Mouse (Mus musculus): ENCODE results near the gene Nemp2. TPM values are rescaled to one million over a fixed set of nuclear protein-coding genes. Genes with fewer than 3 reads are reported as not detected.

Gene Nemp2
- total and polyA plus RNA-seq, 3 experiments: 2.8 to 4.6 TPM; not detected in 1

DNA sequence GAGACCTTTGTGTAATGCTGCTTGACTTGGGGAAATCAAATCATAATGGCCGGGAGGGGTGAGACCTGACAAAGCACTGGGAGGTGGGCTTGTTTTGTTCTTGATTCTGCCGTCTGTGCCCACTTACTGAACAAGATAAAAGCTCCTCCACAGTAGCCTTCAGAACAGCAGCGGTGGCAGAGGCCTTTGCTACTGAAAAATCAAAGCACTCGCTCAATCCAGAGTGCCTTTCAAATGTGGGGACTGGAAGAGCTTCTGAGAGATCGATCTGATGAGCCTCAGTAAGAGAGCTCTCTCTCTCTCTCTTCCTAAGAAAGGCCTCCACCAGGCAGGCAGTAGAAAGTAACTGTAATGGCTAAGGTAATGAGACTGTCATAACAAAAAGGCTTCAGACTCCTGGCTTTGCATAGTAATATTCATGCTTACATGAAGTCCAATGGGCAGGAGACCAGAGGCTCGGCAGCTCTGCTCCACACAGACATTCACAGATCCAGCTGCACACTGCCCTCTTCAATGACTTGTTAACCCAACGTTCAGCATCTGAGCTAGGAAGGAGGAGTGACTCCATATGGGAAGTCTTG is 38.3 kb downstream of the Nemp2 start:
- H3K27me3 ChIP-seq (ENCODE audit: control insufficient read depth in 1 of 2, insufficient read depth in 2 of 2, low read length in 2 of 2): no peaks in the 10 kb centered on the region

DNA sequence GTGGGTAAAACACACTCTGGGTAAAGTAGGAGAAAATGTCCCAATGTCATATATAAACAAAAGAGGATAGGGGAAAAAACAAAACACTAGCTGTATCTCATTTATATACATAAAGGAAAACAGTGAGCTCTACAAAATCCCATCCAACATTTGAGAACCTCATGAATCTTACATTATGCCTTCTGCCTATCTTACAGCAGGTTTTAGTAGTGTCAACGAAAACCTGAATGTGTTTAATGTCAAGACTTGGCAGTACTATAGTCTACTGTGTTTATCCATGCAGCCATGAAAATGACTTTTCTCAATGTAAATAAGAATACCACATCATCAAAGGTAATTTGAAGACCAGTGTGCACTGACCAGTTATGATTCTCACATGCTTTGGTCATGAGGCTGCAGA is 39.4 kb downstream of the Nemp2 start:
- H3K27me3 ChIP-seq (ENCODE audit: control insufficient read depth in 1 of 2, insufficient read depth in 2 of 2, low read length in 2 of 2): no peaks in the 10 kb centered on the region
- no peak overlapping the region for H3K27ac ChIP-seq (ENCODE audit: control insufficient read depth, low read depth, low read length)
- H3K9ac ChIP-seq (ENCODE audit: control insufficient read depth, low read depth, low read length, poor library complexity, severe bottlenecking): no peak overlapping the region
- no peak overlapping the region for H3K4me3 ChIP-seq (ENCODE audit: control insufficient read depth in 1 of 2, insufficient read depth in 1 of 2, low read depth in 2 of 2, low read length in 2 of 2)
- no peaks in the 10 kb centered on the region for H3K4me1 ChIP-seq (ENCODE audit: control insufficient read depth in 1 of 2, insufficient read depth in 2 of 2, low read length in 2 of 2)
- TF ChIP-seq BHLHE40 (IDR thresholded peaks at IDR 0.05; ENCODE audit: borderline replicate concordance, low read depth, low read length) (no peak), SMC3 (IDR thresholded peaks at IDR 0.05; ENCODE audit: low read depth, low read length) (no peak), JUND (IDR thresholded peaks at IDR 0.05; ENCODE audit: low read depth, low read length) (no peak), NELFE (IDR thresholded peaks at IDR 0.05; ENCODE audit: low read depth, low read length) (no peak), NRF1 (IDR thresholded peaks at IDR 0.05; ENCODE audit: insufficient read depth, low read depth, low read length, poor library complexity, severe bottlenecking) (no peak), KAT2A (conservative IDR thresholded peaks at IDR 0.05; ENCODE audit: low read depth, low read length) (no peak), ZKSCAN1 (IDR thresholded peaks at IDR 0.05; ENCODE audit: low read depth, low read length) (no peak)
- no peaks in the 10 kb centered on the region for H3K79me2 ChIP-seq (ENCODE audit: control insufficient read depth, insufficient read depth, low read length, poor library complexity)
- no peaks in the 10 kb centered on the region for H3K9me3 ChIP-seq (replicated peaks; ENCODE audit: insufficient read depth, low read length)
- no peaks in the 10 kb centered on the region for H3K36me3 ChIP-seq (ENCODE audit: control insufficient read depth in 1 of 2, insufficient read depth in 2 of 2, low read length in 2 of 2)
- no peak for DNase-seq (ENCODE audit: low read depth, low spot score)

More for the DNA sequence above, 38.3 kb downstream of the Nemp2 start:
- Histone ChIP-seq H3K36me3 (ENCODE audit: control insufficient read depth in 1 of 2, insufficient read depth in 2 of 2, low read length in 2 of 2) (no peaks in the 10 kb centered on the region), H3K9ac (ENCODE audit: control insufficient read depth, low read depth, low read length, poor library complexity, severe bottlenecking) (no peak overlapping the region), H3K4me1 (ENCODE audit: control insufficient read depth in 1 of 2, insufficient read depth in 2 of 2, low read length in 2 of 2) (no peaks in the 10 kb centered on the region), H3K4me3 (ENCODE audit: control insufficient read depth in 1 of 2, insufficient read depth in 1 of 2, low read depth in 2 of 2, low read length in 2 of 2) (no peak overlapping the region), H3K27ac (ENCODE audit: control insufficient read depth, low read depth, low read length) (no peak overlapping the region), H3K79me2 (ENCODE audit: control insufficient read depth, insufficient read depth, low read length, poor library complexity) (no peaks in the 10 kb centered on the region), H3K9me3 (replicated peaks; ENCODE audit: insufficient read depth, low read length) (no peaks in the 10 kb centered on the region)
- no peak for DNase-seq (ENCODE audit: low read depth, low spot score)
- TF ChIP-seq USF2 (IDR thresholded peaks at IDR 0.05; ENCODE audit: borderline replicate concordance in 1 of 2, insufficient read depth in 1 of 2, low read depth in 1 of 2, low read length in 2 of 2) (no peak), RAD21 (IDR thresholded peaks at IDR 0.05; ENCODE audit: low read depth, low read length) (no peak), MAX (IDR thresholded peaks at IDR 0.05; ENCODE audit: low read length) (no peak), ZKSCAN1 (IDR thresholded peaks at IDR 0.05; ENCODE audit: low read depth, low read length) (no peak), HCFC1 (IDR thresholded peaks at IDR 0.05; ENCODE audit: low read depth, low read length) (no peak), MYC (IDR thresholded peaks at IDR 0.05; ENCODE audit: low read depth, low read length) (no peak), ELF1 (IDR thresholded peaks at IDR 0.05; ENCODE audit: low read depth, low read length) (no peak), EP300 (IDR thresholded peaks at IDR 0.05; ENCODE audit: low read depth in 1 of 2, low read length in 2 of 2) (no peak)

All from MEL (cell line).